Mouse (Mus musculus): ENCODE data around the gene Igsf11. TPM values are rescaled to one million over a fixed set of nuclear protein-coding genes. Genes with fewer than 3 reads are reported as not detected.
A peak's percentile ranks its signal among the peaks of the same experiment; 100 is the strongest.

The Igsf11 gene
- polyA plus RNA-seq, 1 experiment from 2014 or later, result 0.63 TPM

GRCm38 (mm10) chr16:38908304-38908703 lies 15.8 kb downstream of the Igsf11 start:
- Histone ChIP-seq H3K9me3 (ENCODE audit: control insufficient read depth, low read length) (no peaks in the 10 kb centered on the region), H3K4me2 (replicated peaks; ENCODE audit: low read depth) (no peak overlapping the region), H3K36me3 (ENCODE audit: control insufficient read depth, insufficient read depth, low read length) (no peaks in the 10 kb centered on the region), H3K9ac (ENCODE audit: low read length) (no peak overlapping the region), H3K4me3 (ENCODE audit: low read depth, low read length) (no peak overlapping the region), H3K4me1 (replicated peaks; ENCODE audit: control insufficient read depth, insufficient read depth) (no peaks in the 10 kb centered on the region), H3K27ac (replicated peaks) (no peak overlapping the region), H3K27me3 (ENCODE audit: control insufficient read depth, insufficient read depth, low read length) (0 out of 2 replicates have a peak, but pooled peaks cover 2% of the 10 kb centered on the region)
- DNase-seq (ENCODE audit: low spot score) (no peak), ATAC-seq (ENCODE audit: low FRiP score, low TSS enrichment) (peak; percentile 42; the same call in 1 of the 2 replicates)
- TF ChIP-seq CTCF (IDR thresholded peaks at IDR 0.05; ENCODE audit: low read depth) (no peak), EP300 (optimal IDR thresholded peaks at IDR 0.05) (no peak)
- 29% methylated on average over 9 of the region's 9 CpGs for WGBS

GRCm38 (mm10) chr16:38909506-38909905 lies 17.0 kb downstream of the Igsf11 start:
- WGBS, result 59% methylated on average over 12 of the region's 12 CpGs
- no peaks in the 10 kb centered on the region for H3K9me3 ChIP-seq (ENCODE audit: control insufficient read depth, low read length)
- no peaks in the 10 kb centered on the region for H3K36me3 ChIP-seq (ENCODE audit: control insufficient read depth, insufficient read depth, low read length)
- no peak overlapping the region for H3K27ac ChIP-seq (replicated peaks)
- ATAC-seq (ENCODE audit: low FRiP score, low TSS enrichment) (no peak), DNase-seq (ENCODE audit: low spot score) (no peak)
- no peak overlapping the region for H3K9ac ChIP-seq (ENCODE audit: low read length)
- H3K4me1 ChIP-seq (replicated peaks; ENCODE audit: control insufficient read depth, insufficient read depth), result no peaks in the 10 kb centered on the region
- 0 out of 2 replicates have a peak, but pooled peaks cover 2% of the 10 kb centered on the region for H3K27me3 ChIP-seq (ENCODE audit: control insufficient read depth, insufficient read depth, low read length)
- TF ChIP-seq CTCF (IDR thresholded peaks at IDR 0.05; ENCODE audit: low read depth), result no peak
- TF ChIP-seq EP300 (optimal IDR thresholded peaks at IDR 0.05), result no peak
- H3K4me3 ChIP-seq (ENCODE audit: low read depth, low read length), result no peak overlapping the region
- no peak overlapping the region for H3K4me2 ChIP-seq (replicated peaks; ENCODE audit: low read depth)

- no peak for TF ChIP-seq CTCF (IDR thresholded peaks at IDR 0.05; ENCODE audit: low read depth)
- no peak for TF ChIP-seq EP300 (optimal IDR thresholded peaks at IDR 0.05)
- Histone ChIP-seq H3K27ac (replicated peaks) (no peak overlapping the region), H3K4me2 (replicated peaks; ENCODE audit: low read depth) (no peak overlapping the region), H3K4me3 (ENCODE audit: low read depth, low read length) (no peak overlapping the region), H3K9ac (ENCODE audit: low read length) (no peak overlapping the region), H3K27me3 (ENCODE audit: control insufficient read depth, insufficient read depth, low read length) (0 out of 2 replicates have a peak, but pooled peaks cover 2% of the 10 kb centered on the region), H3K36me3 (ENCODE audit: control insufficient read depth, insufficient read depth, low read length) (no peaks in the 10 kb centered on the region), H3K4me1 (replicated peaks; ENCODE audit: control insufficient read depth, insufficient read depth) (no peaks in the 10 kb centered on the region), H3K9me3 (ENCODE audit: control insufficient read depth, low read length) (no peaks in the 10 kb centered on the region)
- 65% methylated on average over 8 of the region's 8 CpGs for WGBS
- no peak for DNase-seq (ENCODE audit: low spot score)
- ATAC-seq (ENCODE audit: low FRiP score, low TSS enrichment), result no peak
These were observed 17.6 kb downstream of the Igsf11 start for GRCm38 (mm10) chr16:38910088-38910487.

GRCm38 (mm10) chr16:38915451-38915850 lies 23.0 kb downstream of the Igsf11 start:
- Histone ChIP-seq H3K4me3 (ENCODE audit: low read depth, low read length) (no peak overlapping the region), H3K27me3 (ENCODE audit: control insufficient read depth, insufficient read depth, low read length) (no peaks in the 10 kb centered on the region), H3K4me2 (replicated peaks; ENCODE audit: low read depth) (no peak overlapping the region), H3K36me3 (ENCODE audit: control insufficient read depth, insufficient read depth, low read length) (no peaks in the 10 kb centered on the region), H3K27ac (replicated peaks) (no peak overlapping the region), H3K9me3 (ENCODE audit: control insufficient read depth, low read length) (no peaks in the 10 kb centered on the region), H3K4me1 (replicated peaks; ENCODE audit: control insufficient read depth, insufficient read depth) (no peaks in the 10 kb centered on the region), H3K9ac (ENCODE audit: low read length) (no peak overlapping the region)
- DNase-seq (ENCODE audit: low spot score) (no peak), ATAC-seq (ENCODE audit: low FRiP score, low TSS enrichment) (no peak)
- WGBS, result 65% methylated on average over 4 of the region's 4 CpGs
- TF ChIP-seq CTCF (IDR thresholded peaks at IDR 0.05; ENCODE audit: low read depth), result no peak
- no peak for TF ChIP-seq EP300 (optimal IDR thresholded peaks at IDR 0.05)

- no peaks in the 10 kb centered on the region for H3K9me3 ChIP-seq (ENCODE audit: control insufficient read depth, low read length)
- H3K36me3 ChIP-seq (ENCODE audit: control insufficient read depth, insufficient read depth, low read length), result no peaks in the 10 kb centered on the region
- H3K4me2 ChIP-seq (replicated peaks; ENCODE audit: low read depth), result no peak overlapping the region
- no peak overlapping the region for H3K4me3 ChIP-seq (ENCODE audit: low read depth, low read length)
- ATAC-seq (ENCODE audit: low FRiP score, low TSS enrichment) (no peak), DNase-seq (ENCODE audit: low spot score) (no peak)
- no peak for TF ChIP-seq CTCF (IDR thresholded peaks at IDR 0.05; ENCODE audit: low read depth)
- TF ChIP-seq EP300 (optimal IDR thresholded peaks at IDR 0.05), result no peak
- H3K27ac ChIP-seq (replicated peaks), result no peak overlapping the region
- no peaks in the 10 kb centered on the region for H3K27me3 ChIP-seq (ENCODE audit: control insufficient read depth, insufficient read depth, low read length)
- H3K4me1 ChIP-seq (replicated peaks; ENCODE audit: control insufficient read depth, insufficient read depth), result no peaks in the 10 kb centered on the region
- WGBS, result 92% methylated on average over 12 of the region's 12 CpGs
- H3K9ac ChIP-seq (ENCODE audit: low read length), result no peak overlapping the region
These were observed 23.7 kb downstream of the Igsf11 start for GRCm38 (mm10) chr16:38916053-38916786.

GRCm38 (mm10) chr16:38916885-38917284 lies 24.4 kb downstream of the Igsf11 start:
- no peaks in the 10 kb centered on the region for H3K4me1 ChIP-seq (replicated peaks; ENCODE audit: control insufficient read depth, insufficient read depth)
- H3K4me3 ChIP-seq (ENCODE audit: low read depth, low read length), result no peak overlapping the region
- DNase-seq (ENCODE audit: low spot score), result no peak
- no peaks in the 10 kb centered on the region for H3K9me3 ChIP-seq (ENCODE audit: control insufficient read depth, low read length)
- H3K4me2 ChIP-seq (replicated peaks; ENCODE audit: low read depth), result no peak overlapping the region
- H3K27ac ChIP-seq (replicated peaks), result no peak overlapping the region
- H3K36me3 ChIP-seq (ENCODE audit: control insufficient read depth, insufficient read depth, low read length), result no peaks in the 10 kb centered on the region
- H3K9ac ChIP-seq (ENCODE audit: low read length), result no peak overlapping the region
- no peaks in the 10 kb centered on the region for H3K27me3 ChIP-seq (ENCODE audit: control insufficient read depth, insufficient read depth, low read length)
- WGBS, result 76% methylated on average over 5 of the region's 5 CpGs
- TF ChIP-seq EP300 (optimal IDR thresholded peaks at IDR 0.05) (no peak), CTCF (IDR thresholded peaks at IDR 0.05; ENCODE audit: low read depth) (no peak)
- ATAC-seq (ENCODE audit: low FRiP score, low TSS enrichment), result no peak
